Mouse (Mus musculus) small intestine, adult 10 weeks (tissue): ENCODE results near the gene Mmp27. TPM values are rescaled to one million over a fixed set of nuclear protein-coding genes. Genes with fewer than 3 reads are reported as not detected.

ENCODE experiments used
- polyA plus RNA-seq: library from polyadenylated mRNA; stranded (reverse); fragments of 350-450 nt; fragmentation: Illumina TruSeq; extraction: RNeasy Lipid Tissue Mini Kit (QIAGEN cat#74804); gene quantifications from one replicate; pipeline ENCODE4 v1.2.3, GENCODE M21; 2014; ENCODE audit warnings: low replicate concordance

Mmp27 gene
- polyA plus RNA-seq: not detected

GRCm38 (mm10) chr9:7571162-7571561 lies at the start of gene Mmp27:
TSS of gene Mmp27 (plus strand) at chr9:7571396.

GRCm38 (mm10) chr9:7558221-7559017 lies 12.8 kb upstream of the Mmp27 start, which contains the start of gene Mmp8:
TSS of gene Mmp8 (plus strand) at chr9:7558456.

GRCm38 (mm10) chr9:7627931-7628330 lies 56.7 kb downstream of the Mmp27 start, which contains the start of gene Mmp20:
TSS of gene Mmp20 (plus strand) at chr9:7628231.

Other genes starting within 250 kb of the Mmp27 start
- 1.7 TPM for gene Mmp12, start 227.0 kb upstream of the Mmp27 start, polyA plus RNA-seq
- not detected for gene Mmp1b, start 183.3 kb upstream of the Mmp27 start, polyA plus RNA-seq
- 1.8 TPM for gene Mmp3, start 125.6 kb upstream of the Mmp27 start, polyA plus RNA-seq
- gene Mmp10, start 69.0 kb upstream of the Mmp27 start, polyA plus RNA-seq: 52.8 TPM
- gene Mmp8, start 12.9 kb upstream of the Mmp27 start, polyA plus RNA-seq: not detected
- 0.89 TPM for gene Mmp20, start 56.8 kb downstream of the Mmp27 start, polyA plus RNA-seq
- 78.9 TPM for gene Mmp7, start 120.7 kb downstream of the Mmp27 start, polyA plus RNA-seq
- 90.8 TPM for gene Tmem123, start 192.6 kb downstream of the Mmp27 start, polyA plus RNA-seq